Mouse (Mus musculus) forebrain, embryonic 16.5 days (tissue): Measurements from ENCODE around the gene Casp7. TPM values are rescaled to one million over a fixed set of nuclear protein-coding genes. Genes with fewer than 3 reads are reported as not detected.
"Not testable (repeated sequence)": the region's sequence is repeated elsewhere in the genome, so short reads cannot be mapped to it uniquely, and the experiment has no call there.

Experiments
- ATAC-seq: fragments of 200-750 bp; cut with Nextera tagmentation; 2 replicates; pipeline ENCODE4 v1.8.0; 2017; ENCODE audit warnings: mild to moderate bottlenecking, moderate library complexity
- H3K27ac ChIP-seq: fragments of 300-500 bp; sonication (generic); 2 replicates; pipeline ENCODE4 v1.5.1; 2014; ENCODE audit warnings: low read length, control low read depth
- H3K27me3 ChIP-seq: fragments of 300-500 bp; sonication (generic); replicated peaks from 2 replicates; pipeline ENCODE4 v1.6.1; 2014; ENCODE audit warnings: low read length; ENCODE audit not compliant: control insufficient read depth, insufficient read depth
- H3K36me3 ChIP-seq: fragments of 300-500 bp; sonication (generic); 2 replicates; pipeline ENCODE4 v1.6.1; 2014; ENCODE audit not compliant: control insufficient read depth, insufficient read depth
- H3K4me1 ChIP-seq: fragments of 300-500 bp; sonication (generic); replicated peaks from 2 replicates; pipeline ENCODE4 v1.6.1; 2014; ENCODE audit warnings: low read length; ENCODE audit not compliant: control insufficient read depth, insufficient read depth
- H3K4me2 ChIP-seq: fragments of 300-500 bp; sonication (generic); 2 replicates; pipeline ENCODE4 v1.6.1; 2014; ENCODE audit warnings: mild to moderate bottlenecking, low read length, control low read depth
- H3K4me3 ChIP-seq: fragments of 300-500 bp; sonication (generic); replicated peaks from 2 replicates; pipeline ENCODE4 v1.5.1; 2014; ENCODE audit warnings: mild to moderate bottlenecking, low read length, control low read depth
- H3K9ac ChIP-seq: fragments of 300-500 bp; sonication (generic); replicated peaks from 2 replicates; pipeline ENCODE4 v1.6.1; 2014; ENCODE audit warnings: low read depth, low read length, control low read depth
- H3K9me3 ChIP-seq: fragments of 300-500 bp; sonication (generic); 2 replicates; pipeline ENCODE4 v1.6.1; 2016; ENCODE audit warnings: low read length; ENCODE audit not compliant: control insufficient read depth
- WGBS: fragments of 180-500 bp; shearing (Covaris S2); extraction: QIAGEN DNeasy Blood & Tissue Kit; methylation state at CpG from one replicate; pipeline ENCODE4 v1.1.7; 2014; 5-methylcytosine and 5-hydroxymethylcytosine counted together
- polyA plus RNA-seq: library from polyadenylated mRNA; unstranded; fragments of >200 nt; fragmentation: Nextera tagmentation; extraction: Ambion mirVana; gene quantifications from 2 replicates; pipeline ENCODE4 v1.2.1, GENCODE M21; 2015

Casp7 gene
- polyA plus RNA-seq: 15.1 and 17.2 TPM in 2 replicates

DNA sequence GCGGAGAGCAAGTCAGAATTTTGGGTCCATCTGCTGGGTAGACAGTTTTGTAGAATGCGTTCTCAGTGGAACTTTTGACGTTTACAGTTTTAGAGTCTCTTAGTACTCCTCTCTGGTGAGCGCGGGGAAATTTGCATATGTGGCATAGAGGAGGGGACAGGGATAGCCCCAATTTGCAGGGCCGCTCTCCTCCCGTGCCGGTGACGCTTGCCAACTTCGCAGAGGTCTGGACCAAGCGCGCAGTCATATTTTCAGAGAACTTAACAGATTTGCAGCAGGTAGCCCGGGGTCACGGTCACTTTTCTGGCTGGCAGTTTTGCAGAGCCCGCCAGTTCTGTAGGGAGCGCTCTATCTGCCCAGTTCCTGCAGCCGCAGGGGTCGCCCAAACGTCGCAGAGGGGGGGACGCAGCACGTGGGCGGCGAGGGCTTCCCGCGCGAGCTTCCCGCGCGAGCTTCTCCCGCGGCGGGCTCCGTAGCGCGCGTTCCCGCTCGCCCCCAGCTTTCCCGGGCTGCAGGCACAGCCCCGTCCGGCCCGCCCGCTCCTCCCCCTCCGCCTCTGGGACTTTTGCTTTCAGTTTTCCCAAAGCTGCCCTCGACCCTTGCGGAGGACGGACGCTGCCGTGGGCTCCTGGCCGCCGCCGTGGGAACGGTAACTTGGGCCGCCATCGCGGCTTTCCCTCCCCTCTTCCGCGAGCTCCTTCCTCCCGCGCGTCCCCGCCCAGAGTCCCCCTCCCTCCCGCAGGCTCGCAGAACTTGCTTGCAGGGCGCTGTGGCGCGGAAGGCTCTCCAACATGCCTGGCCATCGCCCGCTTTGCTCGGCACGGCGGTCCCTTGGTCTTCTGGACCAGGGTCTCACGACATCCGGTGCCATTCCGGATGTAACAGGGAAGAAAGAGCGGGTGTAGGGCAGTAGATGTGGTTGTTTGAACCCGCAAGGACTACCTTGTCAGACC lies at the start of gene Casp7:
Casp7 (plus strand) TSS at position 461 of the 953 bp plus-strand sequence.
- H3K27ac ChIP-seq: peak within 1 kb of the TSS; percentile 16; the same call in 1 of the 2 replicates

DNA sequence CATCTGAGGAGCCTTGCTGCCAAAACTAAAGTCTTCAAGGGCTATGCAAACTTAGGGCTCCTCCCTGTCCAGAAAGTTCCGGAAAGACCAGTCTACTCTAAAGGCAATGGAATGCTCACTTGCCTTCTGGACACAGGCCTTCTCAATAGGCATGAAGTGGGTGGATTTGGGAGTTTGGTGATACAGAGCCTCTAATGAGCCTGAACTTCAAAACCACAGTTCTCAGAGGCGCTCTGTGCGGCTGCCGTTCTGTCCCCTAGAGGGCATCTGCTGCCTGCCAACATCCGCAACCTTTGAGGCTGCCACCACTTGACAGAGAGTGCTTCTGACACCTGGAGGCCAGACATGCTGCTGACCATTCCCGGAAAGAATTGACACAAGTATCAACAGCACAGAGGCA lies 47.6 kb upstream of the Casp7 start:
- H3K27ac ChIP-seq: no peak overlapping the region
- H3K9me3 ChIP-seq: no peaks in the 10 kb centered on the region
- H3K27me3 ChIP-seq: no peaks in the 10 kb centered on the region
- H3K4me3 ChIP-seq: no peak overlapping the region
- WGBS: 35% methylated on average over 6 of the region's 6 CpGs
- no peaks in the 10 kb centered on the region for H3K36me3 ChIP-seq
- H3K9ac ChIP-seq: no peak overlapping the region
- no peak overlapping the region for H3K4me2 ChIP-seq
- no peak for ATAC-seq
- peaks cover 17% of the 10 kb centered on the region for H3K4me1 ChIP-seq

More for the DNA sequence above, at the start of gene Casp7:
- Histone ChIP-seq H3K36me3 (no peaks in the 10 kb centered on the region), H3K4me3 (peak within 1 kb of the TSS; percentile 68), H3K9me3 (no peaks in the 10 kb centered on the region), H3K9ac (peak within 1 kb of the TSS; percentile 70), H3K27me3 (peaks cover 3% of the 10 kb centered on the region; the same call in 1 of the 2 replicates), H3K4me2 (peak within 1 kb of the TSS; percentile 96), H3K4me1 (peaks cover 11% of the 10 kb centered on the region)
- WGBS: under 1% methylated on average over 78 of the region's 78 CpGs
- peak; percentile 77 for ATAC-seq

DNA sequence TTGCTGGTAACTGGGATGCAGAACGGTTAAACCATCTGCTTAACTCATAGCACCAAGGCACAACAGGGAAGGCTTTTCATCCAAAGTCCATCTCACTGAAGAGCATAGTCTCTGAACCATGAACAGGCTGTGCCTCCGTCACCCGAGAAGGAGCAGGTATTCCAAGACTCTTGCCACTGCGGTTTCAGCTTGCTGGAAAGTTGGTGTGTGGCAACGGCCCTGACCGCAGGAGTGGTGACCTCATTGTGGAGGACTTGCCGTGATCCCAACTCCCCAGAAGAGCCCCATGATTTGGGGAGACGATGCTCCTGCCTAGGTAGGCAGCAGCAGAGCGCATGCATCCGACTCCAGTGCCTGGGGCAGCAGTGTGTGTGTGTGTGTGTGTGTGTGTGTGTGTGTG lies 43.2 kb upstream of the Casp7 start:
- Histone ChIP-seq H3K9me3 (no peaks in the 10 kb centered on the region), H3K36me3 (no peaks in the 10 kb centered on the region), H3K4me3 (no peak overlapping the region), H3K27ac (no peak overlapping the region), H3K9ac (no peak overlapping the region), H3K27me3 (no peaks in the 10 kb centered on the region), H3K4me1 (peaks cover 8% of the 10 kb centered on the region; the same call in 1 of the 2 replicates), H3K4me2 (no peak overlapping the region)
- no peak for ATAC-seq
- 84% methylated on average over 10 of the region's 10 CpGs for WGBS

DNA sequence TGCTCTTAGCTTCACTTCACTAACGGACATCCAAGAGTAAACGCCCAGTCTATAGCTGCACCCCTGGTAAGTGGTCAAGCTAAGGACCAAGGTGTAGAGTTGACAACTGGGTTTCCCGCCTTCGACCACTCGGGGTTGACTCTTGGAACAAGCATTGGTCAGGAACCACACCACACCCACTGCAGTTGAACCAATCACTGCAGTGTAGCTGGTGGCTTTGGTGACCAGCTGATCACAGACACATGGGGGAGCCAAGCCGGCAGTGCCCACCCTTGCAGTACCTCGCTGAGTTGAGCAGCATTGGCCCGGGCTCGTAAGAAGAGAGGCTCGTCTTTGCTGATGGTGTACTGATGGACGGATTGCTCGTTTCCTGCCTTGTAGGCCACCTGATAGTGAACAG lies 41.7 kb upstream of the Casp7 start:
- no peak overlapping the region for H3K4me2 ChIP-seq
- H3K9me3 ChIP-seq: no peaks in the 10 kb centered on the region
- no peaks in the 10 kb centered on the region for H3K27me3 ChIP-seq
- H3K4me1 ChIP-seq: peaks cover 4% of the 10 kb centered on the region; the same call in 1 of the 2 replicates
- no peaks in the 10 kb centered on the region for H3K36me3 ChIP-seq
- no peak overlapping the region for H3K4me3 ChIP-seq
- H3K27ac ChIP-seq: no peak overlapping the region
- no peak overlapping the region for H3K9ac ChIP-seq
- no peak for ATAC-seq
- 92% methylated on average over 12 of the region's 12 CpGs for WGBS

DNA sequence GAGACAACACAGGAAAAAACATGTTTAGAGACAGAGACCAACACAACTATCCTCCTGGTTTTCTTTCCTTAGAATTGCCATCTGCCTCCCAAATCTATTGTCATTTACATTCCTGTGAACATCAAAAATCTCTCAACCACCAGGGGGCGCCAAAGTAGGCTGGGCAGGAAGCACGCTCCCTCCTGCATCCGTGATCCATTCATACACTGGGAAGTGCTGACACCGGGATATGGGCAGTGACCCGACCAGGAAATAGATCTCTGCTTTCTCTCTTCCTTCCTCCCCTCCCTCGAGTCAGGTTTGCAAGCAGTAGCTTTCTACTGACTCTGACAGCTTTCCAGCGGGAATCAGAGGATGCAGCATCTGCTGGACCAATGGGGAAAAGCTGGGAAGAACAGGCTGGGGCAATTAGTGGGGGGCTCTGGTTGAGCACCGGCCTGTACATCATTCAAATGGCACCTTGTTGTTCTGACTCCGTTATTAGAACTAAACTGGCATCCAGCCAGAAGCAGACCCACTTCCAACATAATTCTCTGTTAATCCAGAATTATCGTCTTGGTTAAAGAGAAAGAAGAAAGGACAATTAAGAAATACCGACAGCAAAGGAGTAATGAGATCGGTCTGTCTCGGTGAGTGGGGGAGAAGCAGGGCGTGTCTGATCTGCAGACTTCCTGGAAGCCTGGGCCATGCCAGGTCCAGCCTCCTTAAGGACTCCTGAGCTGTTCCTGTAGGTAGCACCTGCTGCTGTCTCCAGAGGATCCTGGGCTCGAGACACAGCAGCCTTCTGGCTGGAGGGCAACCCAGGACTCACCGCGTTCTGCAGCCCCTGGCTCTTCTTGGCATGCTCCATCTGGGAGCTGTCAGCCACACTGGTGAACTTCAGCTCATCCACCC lies 40.2 kb upstream of the Casp7 start:
- ATAC-seq: no peak
- H3K4me2 ChIP-seq: peak overlapping the region; percentile 25; the same call in 1 of the 2 replicates

DNA sequence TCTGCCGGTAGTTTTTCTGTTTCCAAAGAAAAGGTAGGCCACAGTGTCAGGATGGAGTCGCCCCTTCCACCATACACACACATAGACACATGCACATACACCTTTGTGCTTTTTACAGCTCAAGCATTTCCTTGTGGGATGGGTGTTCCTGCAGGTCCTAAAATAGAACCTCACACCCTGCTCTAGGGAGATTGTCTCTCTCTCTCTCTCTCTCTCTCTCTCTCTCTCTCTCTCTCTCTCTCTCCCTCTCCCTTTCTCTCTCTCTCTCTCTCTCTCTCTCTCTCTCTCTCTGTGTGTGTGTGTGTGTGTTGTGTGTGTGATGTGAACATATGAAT lies 39.6 kb upstream of the Casp7 start:
- not testable (repeated sequence) for H3K9ac ChIP-seq, H3K36me3 ChIP-seq, ATAC-seq, H3K9me3 ChIP-seq, H3K4me2 ChIP-seq, H3K27ac ChIP-seq, H3K4me3 ChIP-seq, H3K27me3 ChIP-seq, H3K4me1 ChIP-seq
- 68% methylated on average over 2 of the region's 2 CpGs for WGBS

More for the DNA sequence above, 40.2 kb upstream of the Casp7 start:
- Histone ChIP-seq H3K4me3 (no peak overlapping the region), H3K9me3 (no peaks in the 10 kb centered on the region), H3K27me3 (no peaks in the 10 kb centered on the region), H3K36me3 (no peaks in the 10 kb centered on the region), H3K9ac (no peak overlapping the region), H3K27ac (no peak overlapping the region), H3K4me1 (peaks cover 4% of the 10 kb centered on the region; the same call in 1 of the 2 replicates)
- WGBS: 18% methylated on average over 17 of the region's 17 CpGs

DNA sequence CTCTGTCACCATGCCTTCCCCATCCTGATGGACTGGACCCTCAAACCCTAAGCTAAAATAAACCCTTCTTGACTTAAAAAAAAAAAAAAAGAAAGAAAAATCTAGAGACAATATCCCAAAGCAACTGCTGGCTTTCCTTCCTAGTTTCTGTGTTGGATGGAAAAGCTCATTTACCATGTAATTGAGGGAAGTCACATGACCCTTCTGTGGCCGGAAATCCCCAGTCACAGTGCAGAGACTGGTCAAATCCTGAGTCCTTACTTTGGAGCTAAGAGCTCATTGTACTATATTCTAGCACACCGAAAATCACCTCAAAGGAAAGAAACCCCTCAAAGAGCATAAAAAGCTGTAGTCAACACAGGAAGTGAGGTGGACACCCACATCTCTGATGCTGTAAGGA lies 38.0 kb upstream of the Casp7 start:
- no peak for ATAC-seq
- Histone ChIP-seq H3K27me3 (no peaks in the 10 kb centered on the region), H3K4me1 (peaks cover 4% of the 10 kb centered on the region; the same call in 1 of the 2 replicates), H3K27ac (no peak overlapping the region), H3K4me3 (no peak overlapping the region), H3K9me3 (no peaks in the 10 kb centered on the region), H3K9ac (no peak overlapping the region), H3K4me2 (no peak overlapping the region), H3K36me3 (no peaks in the 10 kb centered on the region)
- 73% methylated on average over 2 of the region's 2 CpGs for WGBS

DNA sequence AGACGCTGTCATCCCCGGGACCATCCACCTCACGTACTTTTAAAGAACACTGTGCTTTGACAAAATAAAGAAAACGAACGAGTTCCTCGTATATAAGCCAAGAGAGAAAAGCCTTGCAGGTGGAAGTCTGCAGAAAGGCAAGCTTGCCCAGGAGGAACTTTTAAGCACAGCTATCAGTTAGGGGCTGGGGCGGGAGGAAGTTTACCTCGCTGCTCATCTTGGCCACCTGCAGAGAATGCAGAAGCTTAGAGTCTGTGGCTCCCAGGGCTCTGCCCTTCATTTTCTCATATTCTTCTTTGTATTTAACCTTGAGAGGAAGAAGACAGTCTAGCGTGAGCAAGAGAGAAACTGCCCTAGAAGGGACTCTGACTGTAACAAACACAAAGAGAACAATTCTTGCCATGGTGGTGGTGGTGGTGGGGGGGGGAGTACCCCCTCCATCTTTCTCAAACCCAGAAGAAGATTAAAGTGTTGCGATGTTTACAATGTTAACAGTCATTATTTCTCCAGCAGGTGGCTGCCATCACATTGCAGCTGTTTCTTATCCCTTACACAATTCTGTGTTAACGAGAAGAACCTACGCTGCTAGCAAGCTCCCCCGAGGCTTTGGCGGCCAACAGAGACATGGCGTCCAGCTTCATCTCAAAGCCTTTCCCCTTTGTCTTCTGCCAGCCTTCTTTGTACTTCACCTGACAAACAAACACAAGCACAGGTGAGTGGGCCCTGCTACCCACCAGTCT lies 33.0 kb upstream of the Casp7 start:
- no peak for ATAC-seq
- 56% methylated on average over 15 of the region's 15 CpGs for WGBS
- no peak overlapping the region for H3K4me2 ChIP-seq
- no peaks in the 10 kb centered on the region for H3K27me3 ChIP-seq
- H3K9me3 ChIP-seq: no peaks in the 10 kb centered on the region
- no peaks in the 10 kb centered on the region for H3K4me1 ChIP-seq
- H3K9ac ChIP-seq: no peak overlapping the region
- H3K36me3 ChIP-seq: no peaks in the 10 kb centered on the region
- H3K4me3 ChIP-seq: no peak overlapping the region
- H3K27ac ChIP-seq: no peak overlapping the region
